Comparison of ENCODE assay signal across 20 mouse cellular contexts in genomic region chr7:120205989-120206388, GRCm38 (mm10). TPM values are rescaled to one million over a fixed set of nuclear protein-coding genes. Genes with fewer than 3 reads are reported as not detected.
A peak's percentile ranks its signal among the peaks of the same experiment; 100 is the strongest.
DNase-seq lines count a peak whose midpoint lies in the region; ATAC-seq lines count a peak whose summit lies in the region.
"Had no signal": no experiment of that assay in that cellular context is flagged by ENCODE, and none has a peak within 500 bp of the region (broad histone marks: within the 10 kb centered on the region; RNA-seq: fewer than 3 reads in every experiment).

No protein-coding gene starts in this region.

- H3K9me3 ChIP-seq in heart, embryonic 12.5 days (replicated peaks) = no peaks in the 10 kb centered on the region; the same call in 1 of the 2 replicates
- H3K9me3 ChIP-seq: forebrain, embryonic 12.5 days; heart, embryonic 15.5 days; limb, embryonic 13.5 days; neural tube, embryonic 13.5 days had no signal

- WGBS in heart, embryonic 12.5 days = 29% methylated on average over 9 of the region's 9 CpGs

- no peak overlapping the region for H3K27ac ChIP-seq in heart, embryonic 12.5 days (ENCODE audit: poor library complexity, severe bottlenecking)
- H3K27ac ChIP-seq: forebrain, embryonic 12.5 days; gastrocnemius, adult 2 months; heart, embryonic 15.5 days; limb, embryonic 13.5 days; neural tube, embryonic 13.5 days had no signal

- no peaks in the 10 kb centered on the region for H3K36me3 ChIP-seq in heart, embryonic 12.5 days
- H3K36me3 ChIP-seq: forebrain, embryonic 12.5 days; heart, embryonic 15.5 days; limb, embryonic 13.5 days; neural tube, embryonic 13.5 days had no signal

- peak; percentile 9 to 15 for DNase-seq in heart, adult 18-20 months
- DNase-seq in 3134 (ENCODE audit: extremely low read depth, insufficient read length, low spot score) (peak; percentile 20), R1 (ENCODE audit: low read depth, low spot score) (peak; percentile 7)
- DNase-seq in lung, postnatal 10 days = peak; percentile 49
- DNase-seq in right cerebral cortex, postnatal 10 days (ENCODE audit: low spot score in 2 of 2) = no peak
- DNase-seq in layer of hippocampus, postnatal 36 days = no peak
- DNase-seq in kidney, adult 9 months = no peak
- DNase-seq: cerebellum, adult 18-20 months; gastrocnemius, adult 2 months; kidney, postnatal 14 days had no signal

- peaks cover 9% of the 10 kb centered on the region; the same call in 1 of the 2 replicates for H3K4me1 ChIP-seq in heart, embryonic 12.5 days (replicated peaks)

- no peak overlapping the region for H3K4me3 ChIP-seq in heart, embryonic 12.5 days
- H3K4me3 ChIP-seq: forebrain, embryonic 12.5 days; gastrocnemius, adult 2 months; heart, embryonic 15.5 days; limb, embryonic 13.5 days; neural tube, embryonic 13.5 days had no signal

- H3K4me2 ChIP-seq in heart, embryonic 12.5 days = no peak overlapping the region
- H3K4me2 ChIP-seq: forebrain, embryonic 12.5 days; heart, embryonic 15.5 days; limb, embryonic 13.5 days; neural tube, embryonic 13.5 days had no signal

- no peak for ATAC-seq in heart, embryonic 12.5 days (ENCODE audit: insufficient number of reproducible peaks, low FRiP score)

- H3K9ac ChIP-seq in heart, embryonic 12.5 days = no peak overlapping the region
- H3K9ac ChIP-seq: forebrain, embryonic 12.5 days; heart, embryonic 15.5 days; limb, embryonic 13.5 days; neural tube, embryonic 13.5 days had no signal

- H3K27me3 ChIP-seq in heart, embryonic 12.5 days (replicated peaks) = peaks cover 21% of the 10 kb centered on the region

RNA-seq across cellular contexts. Expression of gene Abca14, which starts 2.2 kb away (rescaled TPM):
- not detected for total RNA-seq in heart, adult 18-20 months (2021)
- not detected in 2 replicates for polyA plus RNA-seq in heart, embryonic 12.5 days (2016; fragmentation: Nextera tagmentation; extraction: Ambion mirVana)
- total RNA-seq in layer of hippocampus, postnatal 36 days (2021) = not detected
- total RNA-seq: gastrocnemius, adult 2 months; MEL had no signal
- polyA plus RNA-seq: cortical plate, adult 2 months; embryonic facial prominence, embryonic 14.5 days; forebrain, embryonic 12.5 days; heart, embryonic 15.5 days; limb, embryonic 13.5 days; neural tube, embryonic 13.5 days had no signal

RNA-seq across cellular contexts. Expression of gene Crym, which starts 4.1 kb away (rescaled TPM):
- total RNA-seq in heart, adult 18-20 months (2021) = 1 to 10 TPM in 1 of 2 experiments, under 1 TPM in 1; 0.35 to 1.1 TPM
- 0.40 and 0.93 TPM in 2 replicates for polyA plus RNA-seq in heart, embryonic 12.5 days (2016; fragmentation: Nextera tagmentation; extraction: Ambion mirVana)
- total RNA-seq in layer of hippocampus, postnatal 36 days (2021) = 100 to 1,000 TPM; 243 to 266 TPM
- total RNA-seq: MEL had no signal

RNA-seq across cellular contexts. Expression of gene Anks4b, which starts 32.3 kb away (rescaled TPM):
- under 1 TPM; 0.18 to 0.22 TPM for total RNA-seq in heart, adult 18-20 months (2021)
- polyA plus RNA-seq in heart, embryonic 12.5 days (2016; fragmentation: Nextera tagmentation; extraction: Ambion mirVana) = 0.05 TPM in 1 of 2 replicates, not detected in the other
- total RNA-seq in layer of hippocampus, postnatal 36 days (2021) = under 1 TPM; 0.30 to 0.45 TPM
- total RNA-seq: MEL had no signal
- polyA plus RNA-seq: brain, embryonic 14.5 days; embryonic facial prominence, embryonic 14.5 days; heart, embryonic 15.5 days; limb, embryonic 13.5 days; neural tube, embryonic 13.5 days; urinary bladder, adult 2 months had no signal

Comparison
In these comparisons a context has a peak if more than half of its experiments do, and no peak if none do; other contexts are left out.
1. DNase-seq: peak in heart, adult 18-20 months (2 of 2), 3134 (single experiment), R1 (single experiment) and lung, postnatal 10 days (single experiment); none in right cerebral cortex, postnatal 10 days (0 of 2), layer of hippocampus, postnatal 36 days (0 of 2) and kidney, adult 9 months (single experiment).
2. RNA of gene Crym, which starts 4.1 kb away (total RNA-seq): 243 to 266 TPM in layer of hippocampus, postnatal 36 days; 0.35 to 1.1 TPM in heart, adult 18-20 months; every median in the first group is over 100 times any median in the second.